Mouse (Mus musculus) myocyte (in vitro differentiated cells): Measurements from ENCODE around the gene Atxn2.
"Not testable (repeated sequence)": the region's sequence is repeated elsewhere in the genome, so short reads cannot be mapped to it uniquely, and the experiment has no call there.

Source experiments
- CEBPB ChIP-seq: IDR thresholded peaks from 2 replicates; pipeline ENCODE4 v1.6.1; 2011; ENCODE audit warnings: mild to moderate bottlenecking, moderate library complexity; ENCODE audit not compliant: poor library complexity, insufficient read depth, severe bottlenecking
- E2F4 ChIP-seq: IDR thresholded peaks from one replicate; pipeline ENCODE4 v1.6.1; 2011; ENCODE audit warnings: mild to moderate bottlenecking, control low read depth, moderate library complexity; ENCODE audit not compliant: insufficient read depth
- MAX ChIP-seq: IDR thresholded peaks from one replicate; pipeline ENCODE4 v1.6.1; 2011; ENCODE audit warnings: low read depth, mild to moderate bottlenecking, control low read depth
- MYOD1 ChIP-seq, 3 experiments: IDR thresholded peaks; one replicate each; pipeline ENCODE4 v1.6.1; 2011; ENCODE audit warnings: control low read depth in 2 of 3, low read depth in 2 of 3, mild to moderate bottlenecking in 2 of 3, moderate library complexity in 1 of 3; ENCODE audit not compliant: insufficient read length in 2 of 3, control insufficient read depth in 1 of 3
- MYOG ChIP-seq, 3 experiments: IDR thresholded peaks; one replicate each; pipeline ENCODE4 v1.6.1; 2011; ENCODE audit warnings: control low read depth in 2 of 3, low read depth in 2 of 3, mild to moderate bottlenecking in 2 of 3; ENCODE audit not compliant: insufficient read length in 2 of 3, control insufficient read depth in 1 of 3, insufficient read depth in 1 of 3
- POLR2A ChIP-seq: IDR thresholded peaks from one replicate; pipeline ENCODE4 v1.6.1; 2011; ENCODE audit warnings: low read depth, mild to moderate bottlenecking, control low read depth, moderate library complexity; ENCODE audit not compliant: insufficient read length
- TCF12 ChIP-seq: IDR thresholded peaks from one replicate; pipeline ENCODE4 v1.6.1; 2011; ENCODE audit warnings: mild to moderate bottlenecking, control low read depth; ENCODE audit not compliant: poor library complexity, insufficient read depth, severe bottlenecking
- TCF3 ChIP-seq: IDR thresholded peaks from one replicate; pipeline ENCODE4 v1.6.1; 2011; ENCODE audit warnings: low read depth, control low read depth; ENCODE audit not compliant: insufficient read length
- USF1 ChIP-seq: IDR thresholded peaks from one replicate; pipeline ENCODE4 v1.6.1; 2011; ENCODE audit warnings: low read depth, mild to moderate bottlenecking, control low read depth, moderate library complexity

- TF ChIP-seq TCF3; USF1; POLR2A; MAX; MYOD1 (IDR thresholded peaks at IDR 0.05; ENCODE audit: control insufficient read depth in 1 of 3, insufficient read length in 2 of 3, low read depth in 2 of 3); E2F4; MYOG (IDR thresholded peaks at IDR 0.05; ENCODE audit: control insufficient read depth in 1 of 3, insufficient read depth in 1 of 3, insufficient read length in 2 of 3, low read depth in 2 of 3); CEBPB; TCF12: not testable (repeated sequence)
Observed at GRCm38 (mm10) chr5:121847269-121847668, 136.1 kb downstream of the Atxn2 start.
